Mouse (Mus musculus) cerebellum, adult 2 months (tissue): Measurements from ENCODE around the gene Adgrg6. TPM values are rescaled to one million over a fixed set of nuclear protein-coding genes. Genes with fewer than 3 reads are reported as not detected.

Experiments
- DNase-seq, 2 experiments: peaks; one replicate each; pipeline ENCODE4 v3.0.0; 2021
- H3K27ac ChIP-seq: fragments of 200-500 bp; 2 replicates; pipeline ENCODE4 v1.5.1; 2012; ENCODE audit warnings: low read length, control low read depth, inconsistent platforms; ENCODE audit not compliant: insufficient read depth
- H3K27me3 ChIP-seq: fragments of 200-500 bp; 2 replicates; pipeline ENCODE4 v1.6.1; 2012; ENCODE audit warnings: inconsistent platforms, mild to moderate bottlenecking, low read length, moderate library complexity; ENCODE audit not compliant: control insufficient read depth, insufficient read depth
- H3K4me1 ChIP-seq: fragments of 200-500 bp; 2 replicates; pipeline ENCODE4 v1.6.1; 2011; ENCODE audit warnings: low read length; ENCODE audit not compliant: control insufficient read depth, insufficient read depth
- H3K4me3 ChIP-seq: fragments of 200-500 bp; replicated peaks from 2 replicates; pipeline ENCODE3; 2011; ENCODE audit warnings: mild to moderate bottlenecking, low read depth, low read length, control low read depth; ENCODE audit not compliant: insufficient read depth
- CTCF ChIP-seq: fragments of 200-500 bp; IDR thresholded peaks from 2 replicates; pipeline ENCODE4 v1.5.1; 2011; ENCODE audit warnings: low read depth, mild to moderate bottlenecking, control low read depth, low read length, moderate library complexity, borderline replicate concordance; ENCODE audit not compliant: insufficient read depth
- POLR2A ChIP-seq: fragments of 200-500 bp; IDR thresholded peaks from 2 replicates; pipeline ENCODE4 v1.6.1; 2011; ENCODE audit warnings: low read length, control low read depth, borderline replicate concordance; ENCODE audit not compliant: insufficient read depth
- WGBS: fragments of 180-500 bp; shearing (Covaris S2); methylation state at CpG from one replicate; pipeline ENCODE4 v1.1.7; 2018; 5-methylcytosine and 5-hydroxymethylcytosine counted together
- polyA plus RNA-seq: library from polyadenylated mRNA; depleted of rRNA; stranded (reverse); fragments of >200 nt; gene quantifications from 2 replicates; pipeline ENCODE4 v1.2.3, GENCODE M21; 2012

Adgrg6 gene
- polyA plus RNA-seq, 1 experiment: 1.00 TPM

- Histone ChIP-seq H3K4me3 (no peak overlapping the region), H3K4me1 (no peaks in the 10 kb centered on the region), H3K27ac (no peak overlapping the region), H3K27me3 (no peaks in the 10 kb centered on the region)
- WGBS: 17% methylated on average over 8 of the region's 8 CpGs
- no peak for DNase-seq
- TF ChIP-seq POLR2A (no peak), CTCF (no peak)
Observed at GRCm38 (mm10) chr10:14520912-14521675, 24.4 kb downstream of the Adgrg6 start.

- TF ChIP-seq CTCF (no peak), POLR2A (no peak)
- Histone ChIP-seq H3K4me3 (no peak overlapping the region), H3K27me3 (no peaks in the 10 kb centered on the region), H3K27ac (no peak overlapping the region), H3K4me1 (no peaks in the 10 kb centered on the region)
- no peak for DNase-seq
- WGBS: 52% methylated on average over 5 of the region's 5 CpGs
Observed at GRCm38 (mm10) chr10:14517909-14518308, 27.6 kb downstream of the Adgrg6 start.

DNA sequence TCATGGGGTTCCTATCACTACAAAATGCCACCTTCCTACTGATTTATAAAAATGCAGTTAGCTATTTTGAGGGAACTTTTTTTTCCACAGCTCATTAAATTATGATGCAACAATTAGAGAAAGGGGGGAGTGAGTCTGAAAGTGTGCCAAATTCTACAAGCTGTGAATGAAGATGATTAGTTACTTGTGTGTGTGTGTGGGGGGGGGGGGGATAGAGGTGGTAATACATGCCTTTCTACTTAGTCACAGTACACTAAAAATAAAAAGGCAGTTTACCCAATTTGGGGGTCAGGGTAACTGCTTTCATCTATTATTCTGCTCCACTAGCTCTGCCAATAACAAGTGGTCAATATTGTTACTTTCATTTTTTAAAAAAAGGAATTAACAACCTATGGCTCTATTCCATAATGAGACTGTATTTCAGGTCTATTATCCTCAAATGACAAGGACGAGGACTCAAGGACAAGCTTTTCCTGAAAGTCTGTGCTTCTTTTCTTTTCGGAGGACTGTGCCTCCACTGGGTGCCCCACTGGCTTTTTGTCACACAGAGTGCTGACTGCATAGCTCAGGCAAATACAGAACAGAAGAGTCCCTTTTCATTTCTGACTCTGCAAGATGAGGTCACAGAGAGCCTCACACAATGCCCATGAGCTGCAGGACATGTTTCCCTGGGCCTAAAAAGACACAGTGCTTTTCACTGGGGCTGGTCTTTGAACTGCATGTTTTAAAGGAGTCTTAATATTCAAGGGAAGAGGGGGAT is 33.4 kb downstream of the Adgrg6 start:
- no peak for DNase-seq
- H3K4me1 ChIP-seq: no peaks in the 10 kb centered on the region
- H3K27me3 ChIP-seq: no peaks in the 10 kb centered on the region
- WGBS: 45% methylated on average over 2 of the region's 2 CpGs
- no peak overlapping the region for H3K27ac ChIP-seq
- no peak overlapping the region for H3K4me3 ChIP-seq
- TF ChIP-seq CTCF: no peak
- TF ChIP-seq POLR2A: no peak

DNA sequence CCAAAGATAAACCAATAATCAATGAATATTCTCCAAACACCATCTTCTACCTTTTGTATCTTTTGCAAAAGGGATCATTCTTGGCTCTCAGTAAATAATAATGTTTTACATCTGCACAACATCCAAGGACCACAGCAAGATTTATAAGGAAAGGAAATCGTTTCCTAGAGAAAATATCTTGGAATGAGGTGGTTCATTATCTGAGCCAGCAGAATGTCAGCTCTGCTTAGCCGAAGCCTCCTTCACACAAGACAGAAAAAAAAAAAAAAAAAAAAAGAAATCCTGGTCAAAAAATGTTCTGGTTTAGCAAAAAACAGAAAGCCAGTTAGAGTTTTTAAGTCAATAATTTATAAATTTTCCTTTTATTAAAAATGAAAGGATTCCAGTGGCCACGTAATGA is 34.3 kb downstream of the Adgrg6 start:
- no peaks in the 10 kb centered on the region for H3K27me3 ChIP-seq
- TF ChIP-seq POLR2A: no peak
- no peak for TF ChIP-seq CTCF
- H3K27ac ChIP-seq: no peak overlapping the region
- 42% methylated on average over 3 of the region's 3 CpGs for WGBS
- H3K4me1 ChIP-seq: no peaks in the 10 kb centered on the region
- no peak overlapping the region for H3K4me3 ChIP-seq
- no peak for DNase-seq

- no peak overlapping the region for H3K27ac ChIP-seq
- H3K4me1 ChIP-seq: no peaks in the 10 kb centered on the region
- no peak overlapping the region for H3K4me3 ChIP-seq
- no peak for DNase-seq
- H3K27me3 ChIP-seq: no peaks in the 10 kb centered on the region
- no peak for TF ChIP-seq POLR2A
- TF ChIP-seq CTCF: no peak
Observed at GRCm38 (mm10) chr10:14495658-14496057, 49.8 kb downstream of the Adgrg6 start.

DNA sequence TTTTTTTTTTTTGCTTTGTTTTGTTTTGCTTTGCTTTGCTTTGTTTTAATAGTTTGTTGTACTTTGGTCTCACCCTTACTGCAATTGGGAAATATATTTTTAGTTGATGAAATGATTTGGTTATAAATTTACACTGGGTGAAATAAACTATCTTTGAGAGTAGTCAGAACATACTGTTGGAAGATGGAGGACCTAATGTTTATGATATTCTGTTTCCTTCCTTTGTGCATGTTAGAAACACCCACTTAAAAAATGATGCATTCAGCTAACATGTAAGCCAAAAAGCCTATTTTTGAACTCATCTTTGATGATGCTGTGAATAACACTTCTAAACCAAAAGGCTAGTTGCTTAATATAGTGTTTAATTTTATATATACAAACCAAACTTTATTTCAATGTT is 50.3 kb downstream of the Adgrg6 start:
- Histone ChIP-seq H3K27ac (no peak overlapping the region), H3K4me3 (no peak overlapping the region), H3K4me1 (no peaks in the 10 kb centered on the region), H3K27me3 (no peaks in the 10 kb centered on the region)
- DNase-seq: no peak
- TF ChIP-seq POLR2A: no peak

DNA sequence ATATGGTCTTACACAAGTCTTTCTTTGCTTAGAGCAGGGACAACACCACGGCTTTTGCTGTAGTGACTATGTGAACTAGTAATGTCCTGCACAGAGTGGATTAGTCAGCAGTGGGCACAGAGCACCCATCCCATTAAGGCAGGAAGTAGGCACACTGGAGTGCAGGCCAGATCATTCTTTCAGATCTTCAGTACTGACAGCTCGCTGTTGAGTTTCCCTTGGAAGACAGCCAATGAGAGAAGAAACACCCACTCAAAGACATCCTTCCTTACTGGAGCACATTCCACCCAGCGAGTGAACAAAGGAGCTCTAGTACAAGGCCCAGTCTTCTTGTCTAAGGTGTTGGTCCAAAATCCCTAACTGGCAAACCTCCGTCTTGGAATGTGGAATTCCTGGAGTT is 53.6 kb downstream of the Adgrg6 start:
- Histone ChIP-seq H3K27ac (no peak overlapping the region), H3K4me1 (no peaks in the 10 kb centered on the region), H3K27me3 (no peaks in the 10 kb centered on the region), H3K4me3 (no peak overlapping the region)
- WGBS: 48% methylated on average over 4 of the region's 4 CpGs
- DNase-seq: no peak
- no peak for TF ChIP-seq POLR2A
- no peak for TF ChIP-seq CTCF

DNA sequence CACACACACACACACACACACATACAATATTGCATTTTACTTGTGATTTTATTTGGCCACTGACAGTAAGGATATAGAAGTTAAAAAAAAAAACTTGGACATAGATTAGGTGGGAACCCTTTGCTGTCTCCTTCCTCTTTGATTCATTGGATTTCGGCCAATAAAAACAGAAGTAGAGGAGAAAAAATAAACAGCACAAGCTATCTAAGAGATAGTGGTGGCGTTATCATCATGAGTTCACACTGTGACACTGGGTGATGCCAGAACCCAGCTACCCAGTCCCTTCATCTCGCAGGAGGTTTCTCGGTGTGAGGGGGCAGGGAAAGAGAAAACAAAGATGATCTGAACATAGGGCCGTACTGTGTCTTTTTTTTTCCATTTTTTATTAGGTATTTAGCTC is 62.2 kb downstream of the Adgrg6 start:
- 40% methylated on average over 5 of the region's 5 CpGs for WGBS
- DNase-seq: no peak
- Histone ChIP-seq H3K27me3 (no peaks in the 10 kb centered on the region), H3K4me3 (no peak overlapping the region), H3K27ac (no peak overlapping the region), H3K4me1 (no peaks in the 10 kb centered on the region)
- no peak for TF ChIP-seq POLR2A
- no peak for TF ChIP-seq CTCF
